Mouse (Mus musculus) central nervous system, embryonic 14 days (tissue): ENCODE measurements around the gene Gan. TPM values are rescaled to one million over a fixed set of nuclear protein-coding genes. Genes with fewer than 3 reads are reported as not detected.

ENCODE experiments used
- polyA plus RNA-seq: library from polyadenylated mRNA; depleted of rRNA; stranded (reverse); fragments of >200 nt; gene quantifications from 2 replicates; pipeline ENCODE4 v1.2.3, GENCODE M21; 2012; rRNA removed

Gan gene
- polyA plus RNA-seq = 8.8 and 9.2 TPM in 2 replicates

GRCm38 (mm10) chr8:117158135-117158761 lies at the start of gene Gan:
Gan (plus strand) TSS chr8:117158135.

GRCm38 (mm10) chr8:117257029-117257820 lies 99.3 kb downstream of the Gan start, which contains the start of gene Cmip:
Cmip (plus strand) TSS chr8:117257064.

Other genes with a start within 250 kb of the Gan start
- gene Cmc2, start 236.7 kb upstream of the Gan start, polyA plus RNA-seq = 20.2 and 23.7 TPM in 2 replicates
- gene Cenpn, start 236.4 kb upstream of the Gan start, polyA plus RNA-seq = 20.0 and 25.6 TPM in 2 replicates
- gene Atmin, start 214.7 kb upstream of the Gan start, polyA plus RNA-seq = 20.0 and 20.2 TPM in 2 replicates
- 3.9 and 4.4 TPM in 2 replicates for gene 1700030J22Rik, start 179.2 kb upstream of the Gan start, polyA plus RNA-seq
- 64.3 and 64.5 TPM in 2 replicates for gene Gcsh, start 164.6 kb upstream of the Gan start, polyA plus RNA-seq
- 0.01 and 0.05 TPM in 2 replicates for gene Pkd1l2, start 75.7 kb upstream of the Gan start, polyA plus RNA-seq
- 0.06 and 0.14 TPM in 2 replicates for gene Bco1, start 62.3 kb upstream of the Gan start, polyA plus RNA-seq
- 122 and 133 TPM in 2 replicates for gene Cmip, start 98.9 kb downstream of the Gan start, polyA plus RNA-seq